Mouse (Mus musculus) mouse embryonic stem cell (cell line): ENCODE measurements around the gene Zranb3.
"Not testable (repeated sequence)": the region's sequence is repeated elsewhere in the genome, so short reads cannot be mapped to it uniquely, and the experiment has no call there.

Source experiments
- in situ Hi-C, 2 experiments: fragments of 300-500 bp; cut with MboI; formaldehyde crosslinking; loops; 1 replicate in 1 of 2; 3 replicates in 1 of 2; pipeline ENCODE4 v1.14.3; 2019 to 2020; ENCODE audit warnings: low sequenced_read_pairs in 2 of 2, low pct_unique_long_range_greater_than_20kb in 1 of 2, mixed read lengths in 1 of 2; ENCODE audit not compliant: unreplicated experiment in 1 of 2

Gene Zranb3

GRCm38 (mm10) chr1:128064716-128065115 is 38.1 kb downstream of the Zranb3 start:
- in situ Hi-C loops = no loop called here

- in situ Hi-C loops = no loop called here
Measured at GRCm38 (mm10) chr1:128062167-128062566, 40.7 kb downstream of the Zranb3 start.

- in situ Hi-C loops = no loop called here
Measured at GRCm38 (mm10) chr1:128061401-128061800, 41.4 kb downstream of the Zranb3 start.

- in situ Hi-C loops = no loop called here
Measured at GRCm38 (mm10) chr1:128060655-128061344, 42.0 kb downstream of the Zranb3 start.

- in situ Hi-C loops = no loop called here
Measured at GRCm38 (mm10) chr1:128058625-128059024, 44.2 kb downstream of the Zranb3 start.

GRCm38 (mm10) chr1:128057269-128057668 is 45.6 kb downstream of the Zranb3 start:
- in situ Hi-C loops = no loop called here

GRCm38 (mm10) chr1:128046920-128047319 is 55.9 kb downstream of the Zranb3 start:
- in situ Hi-C loops = no loop called here

- in situ Hi-C loops = no loop called here
Measured at GRCm38 (mm10) chr1:128046455-128046854, 56.4 kb downstream of the Zranb3 start.

- in situ Hi-C loops = no loop called here
Measured at GRCm38 (mm10) chr1:128044181-128044580, 58.7 kb downstream of the Zranb3 start.

- in situ Hi-C loops = no loop called here
Measured at GRCm38 (mm10) chr1:128036296-128036695, 66.6 kb downstream of the Zranb3 start.

- in situ Hi-C loops = no loop called here
Measured at GRCm38 (mm10) chr1:128032123-128032522, 70.7 kb downstream of the Zranb3 start.

- in situ Hi-C loops = no loop called here
Measured at GRCm38 (mm10) chr1:128031524-128031923, 71.3 kb downstream of the Zranb3 start.

- in situ Hi-C loops = no loop called here
Measured at GRCm38 (mm10) chr1:128024363-128025114, 78.3 kb downstream of the Zranb3 start.

GRCm38 (mm10) chr1:128020001-128020770 is 82.7 kb downstream of the Zranb3 start:
- in situ Hi-C loops = no loop called here

- in situ Hi-C loops = no loop called here
Measured at GRCm38 (mm10) chr1:128016035-128016492, 86.8 kb downstream of the Zranb3 start.

GRCm38 (mm10) chr1:128013698-128014386 is 89.0 kb downstream of the Zranb3 start:
- in situ Hi-C loops = no loop called here

GRCm38 (mm10) chr1:128009751-128010150 is 93.1 kb downstream of the Zranb3 start:
- in situ Hi-C loops = no loop called here

- in situ Hi-C loops = not testable (repeated sequence)
Measured at GRCm38 (mm10) chr1:128006042-128006600, 96.7 kb downstream of the Zranb3 start.
